Mouse (Mus musculus): ENCODE measurements around the gene Plcxd2. TPM values are rescaled to one million over a fixed set of nuclear protein-coding genes. Genes with fewer than 3 reads are reported as not detected.

The Plcxd2 gene
- total RNA-seq, 2 experiments from 2014 or later: 0.22 to 0.26 TPM

DNA sequence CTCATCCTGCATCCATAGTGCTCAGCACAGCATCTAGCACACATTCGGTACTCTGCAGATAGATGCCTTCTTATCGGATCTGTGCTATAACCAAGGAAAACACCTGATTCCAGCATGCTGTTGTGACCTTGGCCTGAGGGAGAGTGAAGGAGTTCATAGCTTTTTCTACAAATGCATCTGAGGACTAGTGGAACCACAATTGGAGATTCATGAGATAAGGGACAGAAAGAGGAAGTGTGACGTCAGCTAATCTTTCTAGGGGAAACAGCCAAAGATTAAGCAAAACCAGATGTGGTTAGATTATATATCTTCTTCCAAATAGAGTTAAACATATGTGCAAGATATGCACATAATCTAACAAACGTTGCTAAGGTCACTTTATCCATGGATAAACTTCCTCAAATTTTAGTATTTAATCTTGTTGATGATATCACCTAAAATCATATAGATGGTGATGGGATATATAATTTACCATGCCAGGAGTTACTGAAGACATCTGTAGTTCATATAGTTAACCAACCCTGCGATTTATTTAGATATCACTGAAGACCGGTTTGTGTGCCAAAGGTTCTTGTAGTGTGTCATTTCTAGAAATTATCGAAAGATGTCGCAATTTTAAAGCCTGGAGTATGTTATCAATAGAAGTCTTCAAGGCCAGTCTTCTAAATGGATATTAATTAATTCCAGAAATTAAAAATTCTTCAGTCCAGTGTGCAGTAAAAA is 67.7 kb downstream of the Plcxd2 start:
- no peak for DNase-seq
- intact Hi-C loops (cut with DNase I): no loop called here

DNA sequence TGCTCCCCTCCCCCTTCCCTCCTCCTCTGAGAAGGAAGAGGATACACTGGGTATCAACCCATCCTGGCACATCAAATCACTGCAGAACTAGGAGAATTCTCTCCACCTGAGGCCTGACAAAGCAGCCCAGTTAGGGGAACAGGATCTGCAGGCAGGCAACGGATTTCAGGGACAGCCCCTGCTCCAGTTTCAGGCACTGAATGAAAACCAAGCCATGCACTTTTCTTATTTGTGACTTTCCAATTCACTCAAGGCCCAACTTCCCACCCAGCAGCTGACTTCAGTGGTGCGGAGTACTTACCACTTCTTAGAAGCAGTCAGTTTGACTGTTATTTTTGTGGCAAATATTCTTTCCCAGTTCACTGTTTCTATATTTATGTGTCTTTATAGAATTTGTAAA is 69.3 kb downstream of the Plcxd2 start:
- DNase-seq: no peak
- intact Hi-C loops (cut with DNase I): no loop called here

DNA sequence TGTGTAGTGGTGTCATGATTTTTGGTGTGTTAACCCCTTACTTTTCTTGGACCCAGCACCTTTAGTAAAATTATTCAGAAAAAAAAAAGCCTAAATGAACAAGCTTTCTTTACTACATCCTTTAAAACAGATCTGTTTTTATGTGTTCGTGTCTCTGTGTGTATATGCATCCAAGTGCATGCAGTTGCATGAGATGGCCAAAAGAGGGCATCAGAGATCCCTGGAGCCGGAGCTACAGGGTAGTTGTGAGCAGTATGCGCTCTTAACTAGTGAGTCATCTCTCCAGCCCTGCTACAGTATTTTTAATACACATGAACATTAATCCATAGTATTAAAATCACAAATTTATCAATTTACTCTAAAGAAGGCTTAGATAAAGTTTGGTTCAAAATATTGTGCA is 70.6 kb downstream of the Plcxd2 start:
- intact Hi-C loops (cut with DNase I): no loop called here
- DNase-seq: no peak

DNA sequence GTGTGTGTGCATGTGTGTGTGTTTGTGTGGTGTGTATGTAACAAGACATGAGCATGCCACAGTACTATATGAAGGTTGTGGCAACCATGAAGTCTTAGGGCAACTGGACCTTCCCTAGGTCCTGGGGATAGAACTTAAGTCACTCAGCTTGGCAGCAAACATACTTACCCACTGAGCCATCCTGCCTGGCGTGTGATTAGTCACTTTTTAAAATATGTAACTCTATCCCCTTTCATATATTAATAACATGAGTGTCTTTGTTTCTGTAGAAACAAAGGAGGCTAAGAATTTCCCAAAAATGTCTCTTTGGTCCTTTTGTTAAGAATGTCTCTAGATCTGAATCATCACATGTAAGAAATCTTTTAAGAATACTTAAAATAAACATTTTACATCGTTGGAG is 72.6 kb downstream of the Plcxd2 start:
- no peak for DNase-seq
- intact Hi-C loops (cut with DNase I): no loop called here

GRCm38 (mm10) chr16:45936521-45936920 is 73.5 kb downstream of the Plcxd2 start:
- intact Hi-C loops (cut with DNase I): no loop called here
- DNase-seq: no peak

DNA sequence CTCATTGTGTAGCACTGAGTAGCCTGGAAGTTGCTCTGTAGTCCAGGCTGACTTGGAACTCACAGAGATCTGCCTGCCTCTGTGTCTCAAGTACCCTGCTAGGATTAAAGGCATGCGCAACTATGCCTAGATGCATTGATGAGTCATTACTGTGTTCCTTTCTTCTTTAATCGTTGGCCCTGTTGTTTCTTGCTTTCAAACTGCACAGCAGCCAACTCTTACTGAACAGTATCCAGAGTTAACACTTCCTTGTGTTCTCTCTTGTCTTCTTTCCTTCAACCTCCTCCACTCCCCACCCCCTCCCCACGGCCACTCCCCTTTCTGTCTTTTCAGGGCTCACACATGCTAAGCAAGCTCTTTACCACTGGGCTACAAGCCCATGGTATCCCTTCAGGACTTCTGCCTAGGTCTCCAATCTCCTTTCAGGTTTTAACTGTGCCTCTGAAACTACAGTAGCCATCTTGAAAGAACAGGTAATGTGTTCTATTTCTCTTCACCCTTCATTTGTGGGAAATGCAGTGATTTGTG is 74.0 kb downstream of the Plcxd2 start:
- DNase-seq: no peak
- intact Hi-C loops (cut with DNase I): no loop called here

DNA sequence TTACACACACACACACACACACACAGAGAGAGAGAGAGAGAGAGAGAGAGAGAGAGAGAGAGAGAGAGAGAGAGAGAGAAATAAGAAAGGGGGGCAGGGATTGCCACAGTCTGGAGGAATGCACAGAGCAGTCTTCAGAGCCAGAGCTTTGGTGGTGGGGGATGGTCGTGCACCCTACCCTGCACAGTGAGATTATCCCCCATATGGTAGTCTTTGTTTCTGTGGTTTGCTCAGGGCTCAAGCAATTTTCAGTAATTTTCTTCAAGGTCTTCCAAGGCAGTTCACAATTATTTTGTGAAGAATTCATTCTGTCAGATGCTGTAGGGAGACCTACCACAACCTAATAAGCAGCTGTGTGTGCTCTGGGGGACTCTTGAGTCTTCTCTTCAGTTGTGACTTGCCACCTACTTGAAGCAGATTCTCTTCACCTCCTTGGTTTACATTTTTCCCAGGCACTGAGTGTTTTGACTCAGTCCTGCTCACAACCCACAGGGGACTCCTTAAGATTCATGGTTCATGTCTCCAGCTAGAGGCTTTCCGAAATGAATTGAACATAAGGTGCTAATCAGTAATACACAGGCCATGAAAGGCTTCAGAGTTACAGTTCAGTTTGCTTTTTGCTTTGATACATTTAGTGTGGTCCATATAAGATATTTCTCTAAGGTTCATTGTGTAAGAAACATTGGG is 75.2 kb downstream of the Plcxd2 start:
- DNase-seq: no peak
- intact Hi-C loops (cut with DNase I): no loop called here

DNA sequence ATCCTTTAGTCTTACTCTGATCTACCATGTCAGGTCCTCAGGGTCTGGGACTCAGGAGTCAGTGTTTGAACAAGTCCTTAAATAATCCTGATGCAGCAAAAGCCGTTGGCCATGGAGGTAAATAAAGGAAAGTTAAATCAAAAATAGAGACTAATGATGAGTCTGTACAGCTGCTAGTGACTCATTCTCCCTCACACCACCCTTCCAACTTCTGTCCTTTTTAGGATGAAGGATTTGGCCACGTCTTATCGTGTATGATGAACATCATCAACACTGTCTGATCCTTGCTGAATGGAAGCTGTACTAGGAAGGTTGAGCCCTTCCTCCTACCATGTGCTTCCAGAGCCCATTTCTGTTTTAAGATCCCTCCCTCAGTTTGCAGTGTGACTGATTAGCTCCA is 79.7 kb downstream of the Plcxd2 start:
- DNase-seq: no peak
- intact Hi-C loops (cut with DNase I): no loop called here

DNA sequence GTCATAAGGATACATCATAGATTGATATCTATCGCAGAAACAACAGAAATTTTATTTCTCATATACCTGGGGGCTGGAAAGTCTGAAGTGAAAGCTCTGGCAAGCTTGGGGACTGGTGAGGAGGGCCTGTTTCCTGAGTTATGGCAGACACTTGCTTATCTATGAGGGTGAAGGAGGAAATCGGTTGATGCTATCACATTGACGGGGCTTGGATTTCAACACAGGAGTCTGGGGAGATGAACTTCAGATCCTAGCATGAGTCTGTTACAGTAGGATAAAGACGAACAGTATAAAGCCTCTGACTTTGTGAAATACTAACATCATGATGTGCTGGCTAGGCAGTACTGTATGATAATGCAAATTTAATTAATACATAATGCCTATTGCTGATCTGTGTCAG is 81.9 kb downstream of the Plcxd2 start:
- no peak for DNase-seq
- intact Hi-C loops (cut with DNase I): no loop called here

DNA sequence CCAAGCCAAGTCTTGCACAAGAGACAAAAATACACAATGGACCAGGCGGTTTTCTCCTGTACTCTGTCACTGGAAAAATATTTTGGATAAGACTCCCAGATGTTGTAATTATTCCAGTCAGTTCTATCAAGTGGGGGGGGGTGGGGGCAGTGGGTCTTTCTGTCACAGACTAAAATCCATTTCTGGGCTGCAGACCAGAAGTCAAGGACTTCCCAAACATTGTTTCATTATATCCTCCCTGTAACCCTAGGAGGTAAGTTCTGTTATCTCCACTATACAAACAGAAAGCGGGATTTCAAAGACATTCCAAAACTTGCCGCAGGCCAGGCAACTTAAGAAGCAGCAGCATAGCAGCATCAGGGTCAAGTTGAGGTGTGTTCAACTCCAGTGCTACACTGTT is 82.4 kb downstream of the Plcxd2 start:
- no peak for DNase-seq
- intact Hi-C loops (cut with DNase I): no loop called here

- intact Hi-C loops (cut with DNase I): no loop called here
- no peak for DNase-seq
These were observed 83.1 kb downstream of the Plcxd2 start for GRCm38 (mm10) chr16:45926875-45927274.

- no peak for DNase-seq
- intact Hi-C loops (cut with DNase I): no loop called here
These were observed 86.1 kb downstream of the Plcxd2 start for GRCm38 (mm10) chr16:45923731-45924424.

DNA sequence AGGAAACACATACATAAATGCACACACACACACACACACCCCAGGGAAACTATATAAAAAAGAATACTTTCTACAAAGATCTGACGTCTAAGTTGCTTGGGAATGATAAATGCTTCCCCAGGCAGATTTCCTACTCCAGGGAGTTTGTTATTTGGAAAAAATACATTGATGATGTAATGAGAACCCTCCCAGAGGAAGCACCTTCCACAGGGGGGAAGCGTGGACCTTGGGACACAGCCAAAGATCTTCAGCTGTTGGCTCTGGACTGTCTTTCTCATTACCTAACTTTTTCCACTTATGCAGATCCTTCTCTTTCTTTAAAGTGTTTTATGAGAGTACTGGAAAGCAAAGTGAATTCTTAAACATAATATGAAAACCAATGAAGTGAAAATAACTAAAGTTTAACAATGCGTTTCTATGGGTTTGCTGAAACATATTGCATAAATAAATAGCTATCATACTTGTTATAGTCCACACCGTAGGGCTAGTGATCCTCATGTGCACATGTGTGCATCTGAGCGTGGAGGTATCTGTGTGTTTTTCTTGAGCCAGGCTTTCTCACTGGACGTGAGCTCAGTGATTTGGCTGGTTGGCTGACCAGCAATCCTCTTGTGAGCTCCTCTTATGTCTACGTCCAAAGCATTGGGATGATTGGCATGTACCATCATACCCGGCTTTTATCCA is 87.3 kb downstream of the Plcxd2 start:
- intact Hi-C loops (cut with DNase I): no loop called here
- DNase-seq: peak in 1 of 2 experiments; percentile 40

DNA sequence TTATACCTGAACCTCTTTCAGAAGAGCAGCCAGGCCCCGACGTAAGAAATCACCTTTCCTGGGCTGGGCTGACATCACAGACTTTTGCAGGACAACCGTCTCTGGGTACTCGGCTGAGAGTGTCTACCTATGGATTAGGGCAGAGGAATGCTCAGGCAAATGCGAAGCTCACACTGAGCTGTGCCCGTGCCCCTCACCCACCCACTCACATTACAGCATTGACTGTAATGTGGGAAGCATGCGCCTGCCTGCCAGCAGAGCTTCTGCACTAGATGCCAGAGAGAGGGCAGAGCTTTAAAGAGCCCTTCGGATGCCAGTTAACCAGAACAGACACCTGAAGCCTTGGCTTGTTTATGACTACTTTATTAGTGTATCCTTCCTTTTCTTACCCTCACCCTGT is 90.4 kb downstream of the Plcxd2 start:
- DNase-seq: no peak
- intact Hi-C loops (cut with DNase I): no loop called here

Other genes with a start within 250 kb of the Plcxd2 start
- gene Phldb2, start 56.6 kb downstream of the Plcxd2 start, total RNA-seq (2021): 1 to 10 TPM; 6.1 to 8.1 TPM
- not detected for gene Cd96, start 110.0 kb upstream of the Plcxd2 start, total RNA-seq (2021)
- 10 to 100 TPM; 12.5 to 17.5 TPM for gene Gm4737, start 144.9 kb upstream of the Plcxd2 start, total RNA-seq (2021)